Mouse (Mus musculus): Measurements from ENCODE around the gene Strbp.

The Strbp gene

DNA sequence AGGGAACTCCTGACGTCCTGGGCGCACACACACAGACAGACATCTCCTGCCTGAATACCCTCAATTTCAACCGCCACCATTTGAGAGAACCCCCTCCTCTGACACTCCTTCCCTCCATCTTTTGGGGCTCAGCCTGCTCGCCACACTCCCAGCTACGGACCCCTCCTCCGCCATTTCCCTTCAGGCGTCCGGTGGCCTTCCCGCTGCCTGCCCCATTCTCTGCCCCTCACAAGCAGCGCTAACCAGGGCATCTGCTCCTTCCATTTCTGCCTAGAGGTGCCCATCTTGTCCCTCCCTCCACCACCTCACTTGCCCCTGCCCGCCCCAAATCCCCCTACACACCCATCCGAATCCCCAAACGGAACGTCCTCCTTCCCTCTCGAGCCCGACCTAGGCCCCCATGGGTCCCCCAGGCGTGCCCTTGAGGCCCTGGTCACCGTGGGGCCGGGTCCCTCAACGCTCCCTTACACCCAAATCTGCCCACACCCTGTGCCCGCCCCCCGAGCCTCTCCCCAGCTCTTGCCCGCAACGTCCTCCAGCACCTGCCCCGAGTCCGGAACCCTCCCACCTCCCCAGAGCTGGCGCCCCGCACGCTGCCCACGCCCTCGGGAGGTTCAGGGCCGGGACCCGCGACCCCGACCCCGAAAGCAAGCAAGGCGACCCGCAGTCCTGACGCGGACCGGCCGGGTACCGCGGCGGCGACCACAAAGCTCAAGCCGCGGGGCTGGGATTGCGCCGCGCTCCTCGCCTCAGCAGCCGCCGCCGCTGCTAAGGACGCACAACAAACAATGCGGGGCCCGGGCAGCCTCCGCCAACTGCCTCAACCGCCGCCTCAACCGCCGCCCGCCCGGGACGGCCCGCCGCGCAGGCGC lies 1.1 kb downstream of the Strbp start:
- DNase-seq (ENCODE audit: low spot score in 2 of 2), result peak; percentile 59 to 64

DNA sequence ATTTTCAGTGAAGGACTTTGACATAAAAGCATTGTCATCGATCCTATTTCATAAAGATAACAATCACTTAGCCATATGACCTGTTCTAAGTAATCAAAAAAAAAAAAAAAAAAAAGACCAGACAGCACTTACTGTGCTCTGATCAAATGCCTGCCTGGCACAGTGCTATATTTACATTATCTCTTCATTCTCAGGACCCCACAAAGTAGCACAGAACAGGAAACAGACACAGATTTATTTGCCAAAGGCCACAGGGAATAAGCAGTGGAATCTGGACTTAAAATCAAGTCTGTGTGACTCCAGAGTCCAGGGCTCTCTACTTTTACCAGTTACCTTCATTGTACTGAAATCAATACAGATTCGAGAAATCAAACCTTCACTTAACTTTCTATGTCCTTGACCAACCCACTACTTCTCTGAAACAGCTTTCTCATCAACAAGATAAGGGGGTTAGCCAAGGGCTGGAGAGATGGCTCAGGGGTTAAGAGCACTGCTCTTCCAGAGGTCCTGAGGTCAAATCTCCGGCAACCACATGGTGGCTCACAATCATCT lies 14.5 kb downstream of the Strbp start:
- DNase-seq (ENCODE audit: low spot score in 2 of 2), result no peak

DNA sequence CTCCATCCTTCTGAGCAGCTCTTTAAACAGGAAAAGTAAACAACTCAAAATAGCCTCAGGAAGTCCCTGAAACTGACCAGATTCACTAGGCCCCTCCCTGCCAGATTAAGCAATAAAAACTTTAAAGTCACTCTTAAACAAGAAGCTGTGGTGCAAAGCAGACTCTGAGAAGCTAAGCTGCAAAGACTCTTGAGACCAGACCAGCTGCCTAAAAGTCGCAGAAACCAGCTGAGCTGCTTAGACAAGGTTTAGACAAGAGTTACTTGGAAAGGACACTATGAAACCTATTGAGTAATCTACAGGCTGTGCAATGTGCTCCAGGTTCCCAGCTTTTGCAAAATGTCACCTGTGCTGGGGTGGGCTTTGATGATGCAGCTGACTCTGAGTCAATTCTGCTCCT lies 16.6 kb downstream of the Strbp start:
- no peak for DNase-seq (ENCODE audit: low spot score in 2 of 2)

DNA sequence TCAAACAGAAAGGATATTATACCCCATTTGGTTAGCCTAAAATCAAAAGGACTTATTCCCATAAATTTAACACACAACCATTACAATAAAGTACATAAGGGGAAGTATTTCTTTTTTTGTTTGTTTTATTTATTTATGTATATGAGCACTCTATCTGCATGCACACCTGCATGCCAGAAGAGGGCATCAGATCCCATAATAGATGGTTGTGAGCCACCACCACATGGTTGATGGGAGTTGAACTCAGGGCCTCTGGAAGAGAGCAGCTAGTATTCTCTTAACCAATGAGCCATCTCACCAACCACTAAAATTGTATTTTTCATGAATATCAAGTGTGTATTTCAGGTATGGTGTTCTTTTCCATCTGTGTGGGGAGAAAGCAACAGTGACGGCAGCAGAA lies 18.8 kb downstream of the Strbp start:
- DNase-seq (ENCODE audit: low spot score in 2 of 2), result no peak

DNA sequence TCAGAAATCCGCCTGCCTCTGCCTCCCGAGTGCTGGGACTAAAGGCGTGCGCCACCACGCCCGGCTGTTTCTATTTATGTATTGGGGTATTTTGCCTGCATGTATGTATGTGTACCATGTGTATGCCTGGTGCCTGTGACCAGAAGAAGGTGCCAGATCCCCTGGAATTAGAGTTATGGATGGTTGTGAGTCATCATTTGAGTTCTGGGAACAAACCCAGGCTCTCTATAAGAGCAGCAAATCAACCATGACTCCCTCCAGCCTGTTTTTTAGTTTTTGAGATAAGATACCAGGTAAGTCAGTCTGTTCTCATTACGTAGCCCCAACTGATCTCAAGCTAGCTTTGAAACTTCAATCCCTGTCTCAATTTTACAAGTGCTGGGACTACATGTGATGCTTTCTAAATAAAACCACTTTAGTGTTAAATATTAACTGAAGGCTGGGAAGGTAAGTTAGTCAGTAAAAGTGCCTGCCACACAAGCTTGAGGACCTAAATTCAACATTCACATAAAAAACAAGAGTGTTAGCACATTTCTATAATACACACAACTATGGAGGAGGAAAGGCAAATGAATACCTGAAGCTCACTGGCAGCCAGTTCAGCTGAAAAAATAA lies 21.4 kb downstream of the Strbp start:
- DNase-seq (ENCODE audit: low spot score in 2 of 2), result no peak

DNA sequence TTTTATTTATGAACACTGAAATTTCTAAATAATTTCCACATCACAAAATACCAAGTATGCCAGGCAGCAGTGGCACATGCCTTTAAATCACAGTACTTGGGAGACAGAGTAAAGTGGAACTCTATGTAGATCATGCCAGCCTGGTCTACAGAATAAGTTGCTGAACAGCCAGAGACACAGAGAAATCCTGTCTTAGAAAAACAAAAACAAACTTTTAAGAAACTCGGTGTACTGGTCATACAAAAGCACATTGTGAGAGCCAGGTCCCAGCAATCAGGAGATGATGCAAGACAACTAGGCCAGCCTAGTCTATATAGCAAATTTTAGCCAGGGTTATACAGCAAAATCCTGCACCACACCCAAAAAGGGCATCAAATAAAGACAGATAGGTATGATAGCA lies 52.6 kb downstream of the Strbp start:
- no peak for DNase-seq (ENCODE audit: low spot score in 2 of 2)

DNA sequence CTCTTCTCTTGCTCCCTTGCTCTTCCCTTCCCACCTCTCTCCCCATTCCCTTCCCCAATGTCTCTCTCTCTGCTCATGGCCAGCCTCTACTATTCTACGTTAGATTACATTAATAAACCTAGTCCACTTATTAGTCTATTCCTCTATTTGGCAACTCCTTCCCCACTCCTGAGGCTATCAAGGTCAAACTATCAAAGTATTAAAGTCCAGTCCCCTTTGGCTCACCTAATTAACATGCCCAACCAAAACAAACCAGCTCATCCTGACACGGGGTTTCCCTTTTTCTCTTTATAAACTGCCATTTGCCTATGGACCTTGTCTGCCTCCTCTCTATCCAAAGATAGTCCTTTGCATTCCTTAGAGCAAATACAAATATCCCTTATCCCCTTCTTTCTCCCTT lies 54.1 kb downstream of the Strbp start:
- no peak for DNase-seq (ENCODE audit: low spot score in 2 of 2)

DNA sequence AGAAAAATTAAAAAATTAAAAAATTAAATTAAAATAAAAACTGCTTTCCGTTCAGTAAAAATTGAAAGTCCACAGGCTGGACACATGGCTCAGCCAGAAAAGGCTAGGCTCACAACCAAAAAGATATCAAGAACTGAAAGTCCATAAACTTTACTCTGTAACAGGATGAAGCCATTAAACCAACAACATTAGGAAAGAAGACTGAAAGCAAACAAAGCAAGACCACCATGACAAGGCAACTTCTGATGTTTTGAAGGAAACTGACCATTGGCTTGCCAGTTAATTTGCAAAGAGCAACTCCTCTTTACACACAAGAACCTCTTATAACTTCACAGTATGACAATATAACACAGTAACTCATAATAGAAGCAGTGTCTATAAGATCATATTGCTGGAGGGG lies 54.7 kb downstream of the Strbp start:
- no peak for DNase-seq (ENCODE audit: low spot score in 2 of 2)

DNA sequence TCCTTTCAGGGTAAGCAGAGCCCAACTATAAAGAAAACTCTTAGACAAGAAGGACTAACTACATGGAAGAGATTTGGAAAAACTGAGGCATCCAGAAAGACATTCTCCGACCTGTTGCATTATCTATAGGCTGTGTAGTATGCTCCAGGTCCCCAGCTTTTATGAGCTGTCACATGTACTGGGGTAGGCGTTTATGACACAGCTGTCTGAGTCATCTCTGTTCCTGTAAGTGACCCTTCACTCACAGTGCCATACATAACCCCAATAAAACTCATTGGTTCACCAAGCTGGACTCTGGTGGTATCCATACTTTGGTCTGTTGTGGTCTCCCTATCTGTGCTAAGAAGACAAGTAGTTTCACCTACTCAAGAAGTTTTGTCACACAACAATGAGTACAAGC lies 80.3 kb downstream of the Strbp start:
- no peak for DNase-seq (ENCODE audit: low spot score in 2 of 2)

DNA sequence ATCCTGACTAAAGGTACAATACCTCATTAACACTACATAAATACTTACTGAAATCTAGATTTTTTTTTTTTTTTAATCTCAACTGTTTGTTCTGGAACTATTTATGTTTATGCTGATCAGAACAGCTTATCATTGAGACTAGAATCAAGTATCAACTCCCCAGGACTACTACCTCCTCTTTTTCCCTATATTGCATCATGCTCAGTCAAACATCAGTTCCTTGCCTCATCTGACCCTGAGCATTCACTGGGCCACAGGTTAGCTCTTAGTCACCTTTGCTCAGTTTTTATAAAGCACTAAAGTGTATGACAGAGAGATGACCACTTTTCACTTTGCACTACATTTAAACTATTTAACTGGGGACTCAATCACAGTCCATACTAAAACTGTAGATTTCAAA lies 115.7 kb downstream of the Strbp start:
- DNase-seq (ENCODE audit: low spot score in 2 of 2), result no peak

DNA sequence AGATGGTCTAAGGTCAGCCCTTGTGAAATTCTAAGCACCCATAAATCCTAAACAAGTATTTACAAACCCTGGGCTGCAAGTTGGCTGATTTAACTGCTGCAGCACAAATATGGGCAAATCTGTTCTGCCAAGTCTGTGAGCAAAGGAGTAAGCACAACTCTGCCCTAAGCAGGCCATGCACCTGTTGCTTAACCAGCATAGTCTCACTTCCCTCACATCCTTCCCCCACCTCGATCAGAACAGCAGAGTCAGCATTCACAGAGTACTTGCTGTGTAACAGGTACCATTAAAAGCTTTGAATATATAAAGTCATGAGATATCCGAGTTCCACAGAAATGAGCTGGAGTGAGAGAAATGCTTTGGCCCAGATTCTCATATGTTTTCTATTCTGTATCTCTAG lies 125.5 kb downstream of the Strbp start:
- DNase-seq (ENCODE audit: low spot score in 2 of 2), result no peak

DNA sequence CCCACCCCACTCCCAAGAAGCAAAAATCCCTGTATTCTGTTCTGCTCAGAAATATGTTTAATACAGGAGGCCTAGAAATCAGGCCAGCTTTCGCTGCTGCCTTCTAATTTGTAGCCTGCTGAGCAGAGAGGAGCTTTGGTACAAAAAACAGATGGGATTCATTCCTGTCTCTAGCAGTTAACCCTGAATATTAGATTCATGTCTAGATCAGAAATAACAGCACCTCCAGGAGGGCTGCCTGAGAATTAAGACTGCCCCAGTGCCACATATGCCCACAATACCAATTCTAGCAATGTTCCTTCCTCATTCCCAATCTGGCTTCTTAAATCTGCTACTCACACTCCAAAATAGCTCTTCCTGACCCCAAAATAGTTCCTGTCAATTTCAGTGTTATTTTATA lies 127.0 kb downstream of the Strbp start:
- no peak for DNase-seq (ENCODE audit: low spot score in 2 of 2)

DNA sequence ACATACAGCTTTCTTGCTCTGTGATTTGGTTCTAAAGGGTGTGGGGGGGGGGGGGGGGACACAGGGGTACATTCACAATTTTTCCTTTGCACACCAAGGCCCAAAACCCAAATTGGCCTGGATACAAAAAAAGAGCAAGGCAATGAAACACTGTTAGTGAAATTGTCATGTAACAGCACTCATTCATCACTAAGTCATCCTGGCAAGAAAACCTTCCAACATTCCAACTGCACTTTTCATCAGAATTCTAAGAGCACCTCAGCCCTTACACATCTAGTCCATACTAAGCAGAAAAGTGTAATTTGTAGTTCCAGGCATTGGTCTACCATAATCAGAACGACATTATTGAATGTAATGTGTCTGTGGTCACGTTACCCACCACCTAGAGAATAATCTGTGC lies 131.5 kb downstream of the Strbp start:
- no peak for DNase-seq (ENCODE audit: low spot score in 2 of 2)

DNA sequence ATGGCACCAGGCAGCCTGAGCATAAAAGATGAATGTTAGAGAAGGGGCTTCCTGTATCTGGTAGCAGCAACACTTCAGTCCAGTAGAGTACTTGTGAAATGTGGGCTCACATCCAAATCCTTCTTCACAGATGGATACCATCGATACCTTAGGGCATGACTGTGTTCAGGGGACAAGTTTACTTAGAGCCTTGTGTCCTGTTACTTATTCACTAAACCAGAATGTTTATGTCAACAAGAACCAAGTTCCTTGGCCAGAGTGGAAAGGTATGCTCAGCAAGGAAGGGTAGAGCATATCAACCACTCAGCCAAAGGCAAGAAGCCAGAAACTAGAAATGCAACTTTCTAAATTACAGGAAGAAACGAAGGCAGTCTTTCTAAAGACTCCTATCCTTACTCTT lies 133.0 kb downstream of the Strbp start:
- no peak for DNase-seq (ENCODE audit: low spot score in 2 of 2)

DNA sequence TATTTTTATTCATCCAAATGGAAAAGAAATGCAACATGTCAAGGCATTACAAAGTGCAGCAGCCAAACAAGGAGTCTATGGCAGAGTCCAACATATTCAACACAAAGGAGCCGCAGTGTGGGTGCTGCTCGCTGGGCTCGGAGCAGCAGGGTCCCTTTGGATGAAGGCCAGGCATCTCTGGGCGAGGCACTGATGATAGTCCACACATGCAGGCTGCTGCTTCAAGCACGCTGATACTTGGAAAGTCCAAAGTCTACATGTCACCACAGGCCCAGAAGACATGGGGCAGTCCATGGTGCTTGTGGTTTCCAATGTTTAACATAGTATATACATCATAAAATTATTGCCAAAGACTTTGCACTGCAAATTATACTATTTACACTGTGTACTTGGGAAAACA lies 133.8 kb downstream of the Strbp start:
- no peak for DNase-seq (ENCODE audit: low spot score in 2 of 2)

DNA sequence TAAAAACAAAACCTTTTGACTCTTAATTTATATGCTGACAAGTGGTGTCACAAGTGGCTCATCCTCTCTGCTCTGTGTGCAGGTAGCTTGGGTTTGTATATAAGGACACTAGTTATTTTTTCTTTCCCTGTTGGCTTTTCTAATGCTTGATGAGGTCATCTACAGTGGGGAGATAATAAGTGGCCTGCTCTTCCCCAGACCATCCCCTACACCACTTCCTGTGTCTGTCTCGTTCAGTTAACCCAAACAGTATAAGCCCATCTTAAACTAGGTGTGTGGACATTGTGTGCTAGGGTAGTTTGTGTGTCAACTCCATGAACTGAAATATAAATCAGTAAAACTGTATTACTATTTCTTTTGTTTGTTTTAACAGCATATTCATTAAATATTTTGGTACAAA lies 137.6 kb downstream of the Strbp start:
- no peak for DNase-seq (ENCODE audit: low spot score in 2 of 2)

DNA sequence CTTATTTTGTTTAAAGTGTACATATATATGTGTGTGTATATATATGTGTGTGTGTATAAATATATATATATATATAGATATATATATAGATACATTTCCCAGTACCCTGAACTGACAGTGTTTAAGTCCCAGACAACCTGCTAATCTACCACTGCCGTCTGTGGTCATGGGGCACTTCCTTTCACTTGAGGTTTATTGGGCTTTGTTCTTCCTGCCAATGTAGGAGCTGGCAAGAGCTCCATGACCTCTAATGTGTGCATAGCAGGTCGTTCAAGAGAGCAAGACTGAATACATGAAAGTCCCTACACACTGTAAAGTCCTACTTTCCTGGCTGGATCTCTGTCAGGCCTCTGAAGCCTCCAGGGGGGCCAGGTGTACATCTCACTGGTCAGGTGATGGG lies 138.1 kb downstream of the Strbp start:
- no peak for DNase-seq (ENCODE audit: low spot score in 2 of 2)

DNA sequence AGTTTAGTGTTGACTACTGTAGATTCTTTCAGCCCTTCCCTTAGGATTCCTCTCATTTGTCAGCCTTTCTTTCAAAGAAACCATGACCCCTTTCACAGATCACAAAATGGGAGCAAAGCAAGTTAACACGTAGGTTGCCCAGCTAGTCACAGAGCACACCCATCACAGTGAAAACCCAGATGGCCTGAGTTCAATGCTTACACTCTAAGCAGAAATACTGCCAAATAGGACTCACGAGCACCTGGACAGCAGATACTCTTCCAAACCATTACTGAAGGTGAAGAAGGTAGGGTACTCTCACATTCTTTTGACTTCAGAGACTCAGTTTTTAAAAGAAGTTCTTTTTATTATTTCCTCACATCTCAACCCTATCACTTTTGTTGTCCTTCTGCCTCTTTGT lies 147.3 kb downstream of the Strbp start:
- DNase-seq (ENCODE audit: low spot score in 2 of 2), result no peak

DNA sequence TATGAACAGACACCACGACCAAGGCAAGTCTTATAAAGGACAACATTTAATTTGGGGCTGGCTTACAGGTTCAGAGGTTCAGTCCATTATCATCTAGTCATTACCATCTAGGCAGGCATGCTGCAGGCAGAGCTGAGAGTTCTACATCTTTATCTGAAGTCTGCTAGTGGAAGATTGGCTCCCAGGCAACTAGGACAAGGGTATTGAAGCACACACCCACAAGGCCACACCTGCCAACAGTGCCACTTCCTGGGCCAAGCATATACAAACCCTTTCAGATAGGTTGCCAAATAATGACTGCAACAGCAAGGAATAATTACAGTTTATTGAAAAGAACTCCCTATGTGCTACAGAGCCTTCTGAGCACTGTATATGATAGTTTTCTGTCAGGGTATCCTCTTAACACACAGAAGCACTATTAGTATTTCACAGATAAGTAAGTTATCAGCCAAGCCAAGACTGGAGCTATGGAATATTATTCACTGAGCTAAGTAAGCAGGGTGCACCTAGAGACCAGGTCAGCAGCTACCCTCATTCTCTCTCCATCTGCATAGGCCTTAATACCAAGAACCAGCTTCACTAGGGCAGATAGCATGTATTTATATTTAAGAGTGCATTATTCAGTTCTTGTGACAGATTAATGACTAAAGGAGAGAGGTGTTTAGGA lies 154.2 kb downstream of the Strbp start:
- DNase-seq (ENCODE audit: low spot score in 2 of 2), result no peak

DNA sequence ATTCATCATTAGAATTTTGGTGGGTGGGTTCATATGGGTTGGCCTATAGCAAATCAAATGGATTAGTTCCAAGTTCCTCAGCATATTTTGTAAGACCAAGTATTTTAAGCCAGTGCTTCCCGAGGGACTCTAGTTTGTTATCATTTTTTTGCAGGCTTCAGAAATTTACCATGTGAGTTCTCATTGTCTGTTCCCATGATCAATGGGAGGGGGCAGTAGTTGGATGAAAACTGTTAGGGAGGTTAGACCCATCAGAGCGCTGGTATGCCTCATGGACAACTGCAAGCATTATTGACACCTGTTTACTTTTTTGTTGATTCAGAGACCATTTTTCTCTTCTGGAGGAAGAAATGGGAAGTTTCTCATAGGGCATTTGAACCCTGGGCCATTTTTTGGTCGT lies 172.0 kb downstream of the Strbp start:
- no peak for DNase-seq (ENCODE audit: low spot score in 2 of 2)

DNA sequence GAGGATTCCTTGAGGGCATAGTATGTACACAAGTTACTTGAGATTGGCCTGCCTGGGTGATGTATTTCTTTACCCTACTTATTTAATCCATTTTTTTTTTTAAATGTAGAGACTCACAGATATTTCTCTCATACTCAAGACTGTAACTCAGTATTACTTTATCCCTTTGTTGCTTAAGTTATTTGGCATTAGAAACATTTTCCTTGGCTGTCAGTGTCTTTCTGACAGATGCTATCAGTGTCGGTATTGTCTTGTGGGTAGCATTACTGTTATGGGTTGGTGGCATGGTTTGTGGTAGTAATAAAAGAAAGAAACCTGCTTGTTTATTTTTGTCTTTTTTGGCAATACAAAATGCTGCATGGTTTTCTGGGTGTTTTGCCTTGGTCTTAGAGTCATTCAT lies 172.9 kb downstream of the Strbp start:
- no peak for DNase-seq (ENCODE audit: low spot score in 2 of 2)

DNA sequence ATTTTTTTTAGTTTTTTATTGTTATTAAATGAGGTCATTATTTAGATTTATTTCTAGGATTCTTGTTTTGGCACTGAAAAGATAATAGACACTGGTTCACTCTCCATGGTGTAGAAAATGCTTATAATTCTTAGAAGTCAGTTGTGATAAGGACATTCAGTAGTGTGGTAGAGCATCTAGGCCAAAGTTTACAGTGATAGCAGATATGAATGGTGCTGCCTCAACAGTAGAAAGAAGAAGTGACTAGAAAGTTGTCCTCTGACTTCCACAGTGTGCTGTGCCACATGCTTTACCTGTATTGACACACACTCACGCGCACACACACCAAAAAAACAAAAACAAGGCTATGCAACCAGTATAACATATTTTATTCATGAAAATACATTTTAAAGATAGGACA lies 174.3 kb downstream of the Strbp start:
- DNase-seq (ENCODE audit: low spot score in 2 of 2), result no peak

DNA sequence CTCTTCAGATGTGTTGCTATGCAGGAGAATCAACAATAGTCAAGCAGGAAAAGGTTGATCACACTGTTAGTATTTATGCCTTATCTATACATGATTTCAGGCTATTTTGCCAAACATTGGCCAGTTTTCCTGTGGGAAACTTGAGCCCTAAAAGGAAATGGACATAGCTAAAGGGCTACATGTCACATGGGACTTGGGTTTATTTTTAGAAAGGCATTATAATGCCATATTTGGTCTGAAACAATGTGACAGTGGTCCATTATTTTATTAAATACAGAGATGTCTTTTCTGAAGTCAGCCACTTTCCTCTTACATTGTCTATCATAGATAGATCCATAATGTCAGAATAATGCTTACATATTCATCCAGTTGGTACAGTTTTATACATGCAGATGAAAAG lies 176.1 kb downstream of the Strbp start:
- DNase-seq (ENCODE audit: low spot score in 2 of 2), result no peak

All from thymus, postnatal 10 days (tissue).